Mouse (Mus musculus): ENCODE measurements at regions not wholly inside any gene's neighbourhood (a gene's known extent, or its start where the extent isn't known, plus 50 kb on each side); places are given as distances from the start of the nearest gene placed in this dataset.

DNA sequence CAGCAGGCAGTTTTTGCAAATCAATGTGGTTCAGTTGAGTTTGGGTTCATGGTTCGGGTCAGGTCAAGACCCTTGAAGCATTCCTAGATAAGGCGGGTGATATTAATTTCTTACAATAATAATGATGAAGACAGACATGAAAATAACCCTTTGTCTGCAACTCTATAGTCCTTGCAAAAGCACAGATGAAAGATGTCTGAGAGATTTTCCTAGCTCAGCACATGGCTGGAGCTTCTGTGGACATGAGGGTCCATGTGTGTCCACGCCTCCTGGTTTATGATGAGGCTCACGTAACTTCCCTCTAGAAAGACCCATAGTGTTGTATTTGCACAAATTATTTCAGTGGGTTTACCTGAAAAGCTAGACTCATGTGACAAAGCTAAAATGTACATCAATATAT, 168.8 kb downstream of the Sox11 start:
- TF ChIP-seq CTCF (IDR thresholded peaks at IDR 0.05; ENCODE audit: extremely low read depth, insufficient read depth, insufficient read length, insufficient replicate concordance) = no peak
- no peak for TF ChIP-seq POLR2A (IDR thresholded peaks at IDR 0.05; ENCODE audit: low read depth, low read length)
